Mouse (Mus musculus): ENCODE results near the gene Gfra1. TPM values are rescaled to one million over a fixed set of nuclear protein-coding genes. Genes with fewer than 3 reads are reported as not detected.

Gfra1 gene
- 1.5 and 2.8 TPM in 2 replicates for polyA plus RNA-seq (2015; fragmentation: Nextera tagmentation; extraction: Ambion mirVana)

GRCm38 (mm10) chr19:58455496-58456061 lies at the start of gene Gfra1:
Gene Gfra1, minus strand, starts transcription at chr19:58455909.

Other genes with a start within 250 kb of the Gfra1 start
- not detected in 2 replicates for gene Ccdc172, start 56.1 kb upstream of the Gfra1 start, polyA plus RNA-seq (2015; fragmentation: Nextera tagmentation; extraction: Ambion mirVana)
- 0.31 TPM in 1 of 2 replicates, not detected in the other for gene Pnlip, start 196.6 kb upstream of the Gfra1 start, polyA plus RNA-seq (2015; fragmentation: Nextera tagmentation; extraction: Ambion mirVana)

Data from urinary bladder, postnatal 0 days (tissue).